Mouse (Mus musculus): ENCODE data around the gene Ache. TPM values are rescaled to one million over a fixed set of nuclear protein-coding genes. Genes with fewer than 3 reads are reported as not detected.

Gene Ache
- total and polyA plus RNA-seq, 3 experiments, result 0.13 to 0.23 TPM; not detected in 1

GRCm38 (mm10) chr5:137333512-137334174, 46.3 kb downstream of the Ache start, which contains the start of gene Slc12a9 (continued):
- TF ChIP-seq MAZ (IDR thresholded peaks at IDR 0.05; ENCODE audit: low read depth, low read length), result no peak
- no peak for TF ChIP-seq CHD2 (IDR thresholded peaks at IDR 0.05; ENCODE audit: low read length)
- no peak for TF ChIP-seq TBP (conservative IDR thresholded peaks at IDR 0.05; ENCODE audit: low read depth, low read length)
- TF ChIP-seq PAX5 (IDR thresholded peaks at IDR 0.05; ENCODE audit: low read length), result no peak
- TF ChIP-seq ETS1 (conservative IDR thresholded peaks at IDR 0.05; ENCODE audit: low read depth, low read length), result no peak
- 0 out of 2 replicates have a peak, but pooled peaks have one; percentile 5 for TF ChIP-seq IRF4 (IDR thresholded peaks at IDR 0.05; ENCODE audit: low read depth, low read length)
- TF ChIP-seq MYC (IDR thresholded peaks at IDR 0.05; ENCODE audit: low read depth, low read length), result peak; percentile 83
- peak; percentile 65 for TF ChIP-seq POLR2A (IDR thresholded peaks at IDR 0.05; ENCODE audit: low read depth, low read length)
- peak; percentile 61 for TF ChIP-seq ELF1 (IDR thresholded peaks at IDR 0.05; ENCODE audit: low read depth, low read length)
- no peak for TF ChIP-seq POLR2AphosphoS2 (IDR thresholded peaks at IDR 0.05; ENCODE audit: low read depth, low read length)
- TF ChIP-seq ZMIZ1 (IDR thresholded peaks at IDR 0.05; ENCODE audit: low read depth, low read length), result no peak; the same call in 1 of the 2 replicates
- TF ChIP-seq RAD21 (IDR thresholded peaks at IDR 0.05; ENCODE audit: low read depth, low read length), result peak; percentile 56
- TF ChIP-seq CHD1 (IDR thresholded peaks at IDR 0.05; ENCODE audit: low read depth, low read length), result no peak
- TF ChIP-seq HCFC1 (IDR thresholded peaks at IDR 0.05; ENCODE audit: low read depth, low read length), result peak; percentile 13; the same call in 1 of the 2 replicates
- peak; percentile 97 for TF ChIP-seq MXI1 (IDR thresholded peaks at IDR 0.05; ENCODE audit: low read depth, low read length)
- TF ChIP-seq NELFE (IDR thresholded peaks at IDR 0.05; ENCODE audit: low read depth, low read length), result no peak
- no peak for TF ChIP-seq KAT2A (IDR thresholded peaks at IDR 0.05; ENCODE audit: insufficient replicate concordance, low read length)
- TF ChIP-seq E2F4 (IDR thresholded peaks at IDR 0.05; ENCODE audit: insufficient replicate concordance, low read depth, low read length), result no peak
- TF ChIP-seq ZNF384 (IDR thresholded peaks at IDR 0.05; ENCODE audit: low read depth, low read length), result no peak
- TF ChIP-seq MEF2A (IDR thresholded peaks at IDR 0.05; ENCODE audit: borderline replicate concordance, low read depth, low read length), result no peak
- no peak for TF ChIP-seq JUN (IDR thresholded peaks at IDR 0.05; ENCODE audit: insufficient read depth, low read depth, low read length)

DNA sequence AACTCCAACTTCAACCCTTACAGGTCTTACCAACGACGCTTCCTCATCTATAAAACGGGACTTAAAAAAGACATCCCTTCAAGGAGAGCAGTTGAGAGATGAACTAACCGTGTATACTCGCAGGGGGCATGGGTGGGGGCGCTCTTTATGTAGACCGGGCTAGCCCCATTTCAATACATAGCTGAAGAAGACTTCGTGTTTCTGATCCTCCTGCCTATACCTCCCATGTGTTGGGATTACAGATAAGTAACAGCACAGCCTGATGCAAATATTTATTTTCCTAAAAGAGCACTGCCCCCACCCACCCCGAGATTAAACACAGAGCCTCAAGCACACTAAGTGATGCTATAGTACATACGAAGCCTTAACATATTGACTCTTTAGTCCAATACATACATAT, 47.0 kb downstream of the Ache start:
- Histone ChIP-seq H3K79me2 (replicated peaks; ENCODE audit: control insufficient read depth, extremely low read depth, insufficient read depth, poor library complexity, severe bottlenecking) (no peaks in the 10 kb centered on the region), H3K27me3 (replicated peaks) (peaks cover 30% of the 10 kb centered on the region), H3K4me2 (ENCODE audit: insufficient read depth, low read depth, poor library complexity, severe bottlenecking) (peak overlapping the region; percentile 68; the same call in 1 of the 2 replicates), H3K9ac (ENCODE audit: insufficient read depth, low read depth) (no peak overlapping the region), H3K27ac (ENCODE audit: insufficient read depth, low read depth) (no peak overlapping the region), H3K36me3 (replicated peaks in 1 of 2; ENCODE audit: control insufficient read depth in 1 of 2, insufficient read depth in 1 of 2, low read length in 1 of 2) (peaks cover 2 to 18% of the 10 kb centered on the region in 2 experiments), H3K4me3 (replicated peaks in 1 of 3; ENCODE audit: low read depth in 2 of 3, low read length in 2 of 3, poor library complexity in 1 of 3) (no peak overlapping the region), H3K4me1 (ENCODE audit: control insufficient read depth in 1 of 2, insufficient read depth in 2 of 2) (peaks cover 14 to 31% of the 10 kb centered on the region in 2 experiments), H3K9me3 (replicated peaks; ENCODE audit: low read length) (no peaks in the 10 kb centered on the region)
- dilution Hi-C loops (cut with MboI; ENCODE audit: extremely low pct_ligation_motif_present, extremely low pct_unique_long_range_greater_than_20kb, low sequenced_read_pairs), result no loop called here
- no peak for TF ChIP-seq ZC3H11A (IDR thresholded peaks at IDR 0.05; ENCODE audit: low read depth, low read length)
- TF ChIP-seq UBTF (IDR thresholded peaks at IDR 0.05; ENCODE audit: low read depth, low read length), result no peak
- no peak for TF ChIP-seq KAT2A (IDR thresholded peaks at IDR 0.05; ENCODE audit: insufficient replicate concordance, low read length)
- 0 out of 4 replicates have a peak, but pooled peaks of 1 of the 2 experiments have one; percentile 12 for TF ChIP-seq CTCF (conservative IDR thresholded peaks at IDR 0.05 in 1 of 2, IDR thresholded peaks at IDR 0.05 in 1 of 2; ENCODE audit: low read depth in 2 of 2, low read length in 2 of 2)
- TF ChIP-seq JUN (IDR thresholded peaks at IDR 0.05; ENCODE audit: insufficient read depth, low read depth, low read length), result no peak
- no peak for DNase-seq (ENCODE audit: extremely low read depth)
- in situ Hi-C loops (cut with MboI; ENCODE audit: low pct_ligation_motif_present, low pct_unique_long_range_greater_than_20kb, low sequenced_read_pairs), result loop anchor here (10.0 kb wide), 1 partner anchor 150 kb away; no protein-coding TSS in a partner anchor

Measured in CH12.LX (cell line).